ENCODE assay signal across 16 mouse cellular contexts in genomic region chr6:8408332-8408731, GRCm38 (mm10).
"Had no signal": no experiment of that assay in that cellular context is flagged by ENCODE, and none has a peak within 500 bp of the region (broad histone marks: within the 10 kb centered on the region; RNA-seq: fewer than 3 reads in every experiment).

No protein-coding gene starts in this region.

- H3K27ac ChIP-seq: liver, embryonic 15.5 days; lung, embryonic 15.5 days; macrophage; midbrain, embryonic 13.5 days; midbrain, embryonic 15.5 days; neural tube, embryonic 12.5 days had no signal

- H3K9ac ChIP-seq: liver, embryonic 15.5 days; liver, postnatal 0 days; lung, embryonic 15.5 days; midbrain, embryonic 13.5 days; midbrain, embryonic 15.5 days; neural tube, embryonic 12.5 days had no signal

- H3K4me1 ChIP-seq: liver, embryonic 15.5 days; lung, embryonic 15.5 days; neural tube, embryonic 12.5 days had no signal

- DNase-seq: liver, postnatal 0 days; lung, adult 2 months; lung, postnatal 14 days; lung, postnatal 36 days; right cerebral cortex, postnatal 14 days; thymus, adult 18-20 months; thymus, postnatal 25 days had no signal

- H3K4me2 ChIP-seq: liver, embryonic 15.5 days; lung, embryonic 15.5 days; midbrain, embryonic 11.5 days; midbrain, embryonic 13.5 days; midbrain, embryonic 15.5 days; neural tube, embryonic 12.5 days had no signal

- H3K27me3 ChIP-seq: liver, embryonic 15.5 days; lung, embryonic 15.5 days; megakaryocyte, embryonic 14.5 days; midbrain, embryonic 13.5 days; midbrain, embryonic 15.5 days; neural tube, embryonic 12.5 days had no signal

- H3K4me3 ChIP-seq: liver, embryonic 15.5 days; lung, embryonic 15.5 days; megakaryocyte, embryonic 14.5 days; midbrain, embryonic 13.5 days; midbrain, embryonic 15.5 days; neural tube, embryonic 12.5 days had no signal

- H3K9me3 ChIP-seq: liver, embryonic 15.5 days; lung, embryonic 15.5 days; megakaryocyte, embryonic 14.5 days; midbrain, embryonic 13.5 days; midbrain, embryonic 15.5 days; neural tube, embryonic 12.5 days had no signal

- ATAC-seq: liver, postnatal 0 days; lung, postnatal 0 days; midbrain, embryonic 13.5 days; midbrain, embryonic 15.5 days had no signal

- H3K36me3 ChIP-seq: liver, embryonic 15.5 days; lung, embryonic 15.5 days; midbrain, embryonic 13.5 days; midbrain, embryonic 15.5 days; neural tube, embryonic 12.5 days had no signal
